Mouse (Mus musculus) hindbrain, embryonic 16.5 days (tissue): Measurements from ENCODE around the gene Pnpla6. TPM values are rescaled to one million over a fixed set of nuclear protein-coding genes. Genes with fewer than 3 reads are reported as not detected.

Source experiments
- ATAC-seq: fragments of 200-750 bp; cut with Nextera tagmentation; 2 replicates; pipeline ENCODE4 v1.8.0; 2017; ENCODE audit warnings: moderate TSS enrichment, moderate library complexity
- H3K27ac ChIP-seq: fragments of 300-500 bp; sonication (generic); 2 replicates; pipeline ENCODE4 v1.5.1; 2014; ENCODE audit warnings: low read depth, mild to moderate bottlenecking, control low read depth, low read length, moderate library complexity
- H3K27me3 ChIP-seq: fragments of 300-500 bp; sonication (generic); replicated peaks from 2 replicates; pipeline ENCODE4 v1.6.1; 2014; ENCODE audit warnings: low read length; ENCODE audit not compliant: control insufficient read depth, insufficient read depth
- H3K36me3 ChIP-seq: fragments of 300-500 bp; sonication (generic); 2 replicates; pipeline ENCODE4 v1.6.1; 2014; ENCODE audit warnings: mild to moderate bottlenecking, low read length, moderate library complexity, mixed read lengths; ENCODE audit not compliant: control insufficient read depth, insufficient read depth
- H3K4me1 ChIP-seq: fragments of 300-500 bp; sonication (generic); 2 replicates; pipeline ENCODE4 v1.6.1; 2014; ENCODE audit warnings: low read depth, low read length; ENCODE audit not compliant: control insufficient read depth, insufficient read depth
- H3K4me2 ChIP-seq: fragments of 300-500 bp; sonication (generic); 2 replicates; pipeline ENCODE4 v1.6.1; 2014; ENCODE audit warnings: mild to moderate bottlenecking, low read length, control low read depth, moderate library complexity
- H3K4me3 ChIP-seq: fragments of 300-500 bp; sonication (generic); 2 replicates; pipeline ENCODE4 v1.5.1; 2014; ENCODE audit warnings: mild to moderate bottlenecking, low read length, control low read depth, moderate library complexity
- H3K9ac ChIP-seq: fragments of 300-500 bp; sonication (generic); 2 replicates; pipeline ENCODE4 v1.6.1; 2014; ENCODE audit warnings: low read depth, mild to moderate bottlenecking, control low read depth, low read length, moderate library complexity
- H3K9me3 ChIP-seq: fragments of 300-500 bp; sonication (generic); 2 replicates; pipeline ENCODE4 v1.6.1; 2014; ENCODE audit warnings: mild to moderate bottlenecking, low read length, moderate library complexity; ENCODE audit not compliant: control insufficient read depth
- WGBS: fragments of 180-500 bp; shearing (Covaris S2); extraction: QIAGEN DNeasy Blood & Tissue Kit; methylation state at CpG from one replicate; pipeline ENCODE4 v1.1.7; 2014; 5-methylcytosine and 5-hydroxymethylcytosine counted together
- polyA plus RNA-seq: library from polyadenylated mRNA; unstranded; fragments of >200 nt; fragmentation: Nextera tagmentation; extraction: Ambion mirVana; gene quantifications from 2 replicates; pipeline ENCODE4 v1.2.1, GENCODE M21; 2015

Gene Pnpla6
- polyA plus RNA-seq, 1 experiment from 2014 or later, result 43.1 TPM

GRCm38 (mm10) chr8:3482240-3482740 is 32.9 kb upstream of the Pnpla6 start:
- Histone ChIP-seq H3K4me2 (no peak overlapping the region), H3K9me3 (no peaks in the 10 kb centered on the region), H3K9ac (no peak overlapping the region), H3K27ac (no peak overlapping the region), H3K36me3 (no peaks in the 10 kb centered on the region), H3K27me3 (no peaks in the 10 kb centered on the region), H3K4me3 (no peak overlapping the region), H3K4me1 (no peaks in the 10 kb centered on the region)
- 90% methylated on average over 22 of the region's 22 CpGs for WGBS
- no peak for ATAC-seq

- ATAC-seq, result no peak
- no peak overlapping the region for H3K4me2 ChIP-seq
Measured at GRCm38 (mm10) chr8:3483546-3483945, 31.6 kb upstream of the Pnpla6 start.

GRCm38 (mm10) chr8:3485192-3485591 is 30.0 kb upstream of the Pnpla6 start:
- no peak overlapping the region for H3K4me2 ChIP-seq
- H3K4me1 ChIP-seq, result no peaks in the 10 kb centered on the region
- H3K9ac ChIP-seq, result no peak overlapping the region
- no peaks in the 10 kb centered on the region for H3K36me3 ChIP-seq
- H3K27me3 ChIP-seq, result no peaks in the 10 kb centered on the region
- WGBS, result 22% methylated on average over 5 of the region's 5 CpGs
- no peak overlapping the region for H3K4me3 ChIP-seq
- H3K27ac ChIP-seq, result no peak overlapping the region
- no peaks in the 10 kb centered on the region for H3K9me3 ChIP-seq
- no peak for ATAC-seq

More at GRCm38 (mm10) chr8:3483546-3483945, 31.6 kb upstream of the Pnpla6 start:
- Histone ChIP-seq H3K36me3 (no peaks in the 10 kb centered on the region), H3K4me3 (no peak overlapping the region), H3K9me3 (no peaks in the 10 kb centered on the region), H3K27ac (no peak overlapping the region), H3K4me1 (no peaks in the 10 kb centered on the region), H3K27me3 (no peaks in the 10 kb centered on the region), H3K9ac (no peak overlapping the region)
- 87% methylated on average over 7 of the region's 7 CpGs for WGBS

- WGBS, result under 1% methylated on average over 57 of the region's 64 CpGs
- Histone ChIP-seq H3K27me3 (no peaks in the 10 kb centered on the region), H3K27ac (peak within 1 kb of the TSS; percentile 93), H3K9ac (peak within 1 kb of the TSS; percentile 97), H3K4me2 (peak within 1 kb of the TSS; percentile 75), H3K4me3 (peak within 1 kb of the TSS; percentile 88), H3K4me1 (0 out of 2 replicates have a peak, but pooled peaks cover 2% of the 10 kb centered on the region), H3K9me3 (peaks cover 2% of the 10 kb centered on the region; the same call in 1 of the 2 replicates), H3K36me3 (peaks cover 19% of the 10 kb centered on the region)
- peak; percentile 91 for ATAC-seq
Measured at GRCm38 (mm10) chr8:3492901-3493844, 22.0 kb upstream of the Pnpla6 start, which contains the start of gene Zfp358. Gene Zfp358, plus strand, starts transcription at chr8:3493138.

GRCm38 (mm10) chr8:3493845-3494208 is 21.4 kb upstream of the Pnpla6 start:
- peak; percentile 7; the same call in 1 of the 2 replicates for ATAC-seq
- H3K27me3 ChIP-seq, result no peaks in the 10 kb centered on the region

GRCm38 (mm10) chr8:3495578-3496427 is 19.4 kb upstream of the Pnpla6 start:
- H3K27me3 ChIP-seq, result no peaks in the 10 kb centered on the region
- 94% methylated on average over 44 of the region's 44 CpGs for WGBS
- H3K27ac ChIP-seq, result no peak overlapping the region
- H3K4me2 ChIP-seq, result no peak overlapping the region
- peaks cover 2% of the 10 kb centered on the region; the same call in 1 of the 2 replicates for H3K9me3 ChIP-seq
- no peak overlapping the region for H3K9ac ChIP-seq
- H3K4me1 ChIP-seq, result peaks cover 9% of the 10 kb centered on the region
- H3K4me3 ChIP-seq, result no peak overlapping the region
- no peak for ATAC-seq
- peaks cover 19% of the 10 kb centered on the region for H3K36me3 ChIP-seq

More at GRCm38 (mm10) chr8:3493845-3494208, 21.4 kb upstream of the Pnpla6 start:
- Histone ChIP-seq H3K4me1 (0 out of 2 replicates have a peak, but pooled peaks cover 2% of the 10 kb centered on the region), H3K9me3 (peaks cover 2% of the 10 kb centered on the region; the same call in 1 of the 2 replicates), H3K36me3 (peaks cover 19% of the 10 kb centered on the region), H3K4me3 (peak overlapping the region; percentile 88), H3K4me2 (peak overlapping the region; percentile 75), H3K9ac (peak overlapping the region; percentile 97), H3K27ac (peak overlapping the region; percentile 93)
- WGBS, result 40% methylated on average over 6 of the region's 6 CpGs

GRCm38 (mm10) chr8:3496428-3496748 is 18.8 kb upstream of the Pnpla6 start:
- Histone ChIP-seq H3K27ac (no peak overlapping the region), H3K9me3 (peaks cover 2% of the 10 kb centered on the region; the same call in 1 of the 2 replicates), H3K27me3 (no peaks in the 10 kb centered on the region), H3K9ac (no peak overlapping the region), H3K36me3 (peaks cover 19% of the 10 kb centered on the region), H3K4me1 (peaks cover 15% of the 10 kb centered on the region), H3K4me2 (no peak overlapping the region), H3K4me3 (no peak overlapping the region)
- WGBS, result 92% methylated on average over 15 of the region's 15 CpGs
- ATAC-seq, result no peak

GRCm38 (mm10) chr8:3498583-3498982 is 16.6 kb upstream of the Pnpla6 start:
- no peak overlapping the region for H3K4me3 ChIP-seq
- peaks cover 2% of the 10 kb centered on the region; the same call in 1 of the 2 replicates for H3K9me3 ChIP-seq
- no peak overlapping the region for H3K9ac ChIP-seq
- H3K4me2 ChIP-seq, result no peak overlapping the region
- WGBS, result 90% methylated on average over 3 of the region's 3 CpGs
- no peak overlapping the region for H3K27ac ChIP-seq
- peaks cover 19% of the 10 kb centered on the region for H3K36me3 ChIP-seq
- no peaks in the 10 kb centered on the region for H3K27me3 ChIP-seq
- peaks cover 22% of the 10 kb centered on the region for H3K4me1 ChIP-seq
- no peak for ATAC-seq
